Mouse (Mus musculus) frontal cortex, postnatal 25 days (tissue): Measurements from ENCODE around the gene Mapk10.

Experiments used
- DNase-seq, 2 experiments: peaks; one replicate each; pipeline ENCODE4 v3.0.0; 2022; ENCODE audit warnings: low spot score in 2 of 2

Gene Mapk10

DNA sequence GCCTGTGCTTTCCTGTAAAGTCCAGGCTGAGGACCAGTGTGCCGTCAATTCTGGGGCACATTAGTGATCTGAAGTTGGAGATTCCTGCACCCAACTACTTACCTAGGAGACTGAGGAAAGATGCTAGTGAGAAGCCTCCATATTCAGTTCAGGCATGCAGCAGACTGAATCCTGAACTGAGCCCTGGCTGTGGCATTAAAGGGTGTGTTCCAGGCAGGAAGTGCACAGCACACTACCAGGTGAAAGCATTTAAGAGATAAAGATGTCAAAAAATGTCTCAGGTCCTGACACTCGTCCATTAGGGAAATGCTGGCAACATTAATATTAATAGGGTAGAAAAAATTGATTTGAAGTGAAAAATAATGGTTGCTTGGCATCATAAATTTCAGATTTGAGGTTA lies 44.4 kb downstream of the Mapk10 start:
- DNase-seq = no peak

DNA sequence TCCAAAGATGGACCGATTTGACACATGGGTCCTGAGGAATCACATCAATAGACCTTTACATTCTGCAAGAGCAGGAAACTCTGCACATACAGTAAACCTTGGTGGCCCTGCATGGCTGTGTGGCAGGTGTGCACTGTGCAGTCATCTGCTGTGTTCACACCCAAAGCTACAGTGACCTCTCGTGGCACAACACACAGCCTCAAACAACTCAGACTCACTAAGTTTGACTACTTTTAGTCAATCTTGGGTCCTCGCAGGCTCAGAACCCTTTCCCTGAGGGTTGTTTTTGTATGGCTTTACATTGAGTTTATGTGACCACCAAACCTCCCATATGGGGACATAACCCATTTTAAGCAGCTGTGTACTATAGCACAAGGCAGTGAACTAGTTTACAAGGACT lies 47.1 kb downstream of the Mapk10 start:
- DNase-seq = no peak

DNA sequence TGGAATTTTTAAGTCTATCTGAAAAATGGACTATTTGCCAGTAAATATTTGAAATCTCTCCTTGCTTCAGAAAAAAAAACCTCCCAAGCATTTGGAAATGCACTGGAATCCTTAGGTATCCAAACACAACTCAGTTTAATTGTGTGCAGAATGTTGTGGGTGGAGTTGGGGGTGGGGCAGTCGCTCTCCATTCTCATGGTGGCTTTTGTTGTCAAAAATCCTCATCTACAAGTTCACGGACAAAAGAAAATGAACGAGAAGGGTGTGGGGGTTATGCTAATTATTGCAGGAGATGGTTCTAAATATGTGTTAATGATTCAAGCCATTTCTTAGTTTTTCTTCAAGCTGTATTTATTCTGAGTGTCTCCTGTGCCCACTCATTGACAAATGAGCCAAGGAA lies 49.6 kb downstream of the Mapk10 start:
- no peak for DNase-seq

DNA sequence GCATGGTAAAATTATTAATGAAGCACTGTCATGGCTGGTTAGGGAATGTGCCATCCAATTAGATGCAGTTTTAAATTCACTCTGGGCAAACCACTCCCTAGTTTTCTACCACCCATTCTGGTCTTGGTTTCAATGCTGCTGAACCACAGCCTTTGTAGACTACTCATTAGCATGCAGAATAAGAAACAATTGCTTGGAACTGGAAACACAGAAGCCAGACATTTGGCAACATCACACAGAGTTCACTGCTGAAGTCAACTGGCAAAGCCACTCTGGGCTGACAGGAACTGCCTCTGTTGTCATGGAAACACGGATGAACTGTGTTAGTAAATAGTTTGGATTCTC lies 50.0 kb downstream of the Mapk10 start:
- DNase-seq = no peak

DNA sequence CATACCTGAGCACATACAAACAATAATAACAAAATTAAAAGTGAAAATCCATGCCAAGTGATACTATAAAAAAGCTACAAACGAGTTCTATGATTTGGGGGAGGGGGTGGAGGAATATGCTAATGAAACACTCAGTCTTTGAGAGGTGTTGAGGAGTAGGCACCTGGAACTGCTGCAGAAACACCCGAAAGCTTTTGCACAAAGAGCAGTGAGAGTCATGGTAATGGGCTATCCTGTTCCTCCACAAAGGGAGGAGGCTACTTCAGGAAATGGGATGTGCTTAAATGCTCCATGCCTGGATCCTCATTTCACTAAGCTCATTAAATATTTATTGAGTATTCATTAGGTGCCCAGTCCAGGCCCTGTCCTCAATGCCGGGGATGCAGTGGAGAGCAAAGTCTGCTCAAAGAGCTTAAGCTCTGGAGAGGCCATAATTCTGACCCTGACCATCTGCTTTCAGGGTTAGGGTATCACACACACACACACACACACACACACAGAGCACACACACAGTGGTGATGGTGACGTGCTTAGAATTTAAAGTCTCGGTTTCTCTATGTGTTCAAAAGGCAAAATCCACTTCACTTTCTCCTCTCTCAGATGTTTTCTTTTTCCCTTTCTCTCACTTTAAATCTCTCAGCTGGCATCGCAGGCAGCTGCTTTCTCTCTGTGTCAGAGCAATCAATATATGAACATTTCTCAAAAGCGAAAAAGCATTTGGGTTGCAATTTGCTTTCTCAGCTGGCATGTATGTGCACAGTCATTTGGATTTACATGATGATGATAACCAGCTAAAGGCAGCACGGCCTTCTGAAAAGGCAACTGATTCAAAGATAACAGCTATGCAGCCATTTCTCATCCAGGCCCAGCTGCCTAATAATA lies 50.6 kb downstream of the Mapk10 start:
- DNase-seq = no peak

DNA sequence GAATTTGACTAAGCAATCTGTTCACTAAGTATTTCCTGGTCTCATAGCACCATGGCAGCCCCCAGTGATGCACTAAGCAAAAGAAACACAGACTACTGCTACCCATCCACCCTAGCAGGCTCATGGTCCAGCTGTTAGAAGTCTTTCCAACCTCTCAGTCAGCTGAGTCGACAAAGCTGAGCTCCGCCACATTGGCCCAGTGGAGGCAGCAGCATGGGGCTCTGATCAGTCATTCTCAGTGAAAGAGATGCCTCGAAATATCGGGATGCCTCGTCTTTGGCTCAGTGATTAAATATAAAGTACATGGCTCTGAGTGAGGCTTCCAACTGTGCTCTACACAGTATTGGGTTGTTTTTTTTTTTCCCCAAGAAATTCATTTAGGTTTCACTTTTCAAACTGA lies 70.2 kb downstream of the Mapk10 start:
- DNase-seq = no peak

DNA sequence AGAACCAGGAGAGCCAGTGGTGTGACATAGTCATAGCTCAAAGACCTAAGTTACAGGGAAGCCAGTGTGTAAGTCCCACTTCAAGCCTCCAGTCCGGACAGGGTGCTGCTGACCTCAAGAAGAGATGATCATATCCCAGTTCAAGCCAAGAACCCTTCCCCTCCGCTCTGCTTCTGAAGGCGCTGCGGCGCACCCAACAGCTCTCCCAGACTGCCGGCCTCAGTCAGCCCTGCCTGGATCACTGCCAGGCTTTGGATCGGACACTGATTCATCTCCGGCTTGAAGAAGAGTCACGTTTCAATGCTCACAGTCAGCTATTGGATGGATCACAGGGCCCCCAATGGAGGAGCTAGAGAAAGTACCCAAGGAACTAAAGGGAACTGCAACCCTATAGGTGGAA lies 76.3 kb downstream of the Mapk10 start:
- DNase-seq = peak in 1 of 2 experiments; percentile 15

DNA sequence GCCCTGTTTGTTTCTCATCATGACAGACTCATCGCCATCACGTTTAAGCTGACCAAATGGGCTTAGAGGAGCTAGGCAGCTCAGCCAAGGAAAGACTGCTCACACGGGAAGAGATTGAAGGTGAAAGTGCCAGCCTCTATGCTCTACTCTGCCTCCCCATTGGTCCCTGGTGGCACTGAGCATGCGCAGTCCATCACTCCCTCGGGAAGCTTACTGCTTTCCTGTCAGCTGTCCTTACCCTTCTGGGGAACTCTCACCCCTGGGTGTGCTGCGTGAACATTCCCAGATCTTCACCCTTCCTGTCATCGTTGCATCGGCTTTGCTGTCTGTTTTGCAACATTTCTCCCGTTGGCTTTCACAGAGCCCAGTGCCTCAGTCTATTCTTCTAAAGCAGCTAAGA lies 77.5 kb downstream of the Mapk10 start:
- peak in 1 of 2 experiments; percentile 3 for DNase-seq

DNA sequence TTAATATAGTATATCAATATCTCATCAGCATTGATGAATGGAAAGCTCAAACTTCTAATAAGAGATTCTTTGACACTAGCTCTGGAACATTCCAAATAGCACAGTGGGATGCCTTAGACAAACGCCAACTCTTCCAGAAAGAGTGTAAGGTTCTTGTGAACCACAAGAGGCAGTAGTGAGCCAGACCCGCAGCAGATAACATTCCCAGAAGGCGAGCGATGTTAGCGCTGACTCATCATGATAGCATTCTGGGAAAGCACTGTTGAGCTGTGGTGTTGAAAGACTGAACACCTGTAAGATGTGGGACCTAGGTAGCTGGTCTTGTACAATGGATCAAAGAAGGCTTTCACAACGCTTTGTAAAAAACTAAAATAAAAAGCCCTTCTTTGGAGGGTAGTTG lies 78.3 kb downstream of the Mapk10 start:
- peak in 1 of 2 experiments; percentile 11 for DNase-seq

DNA sequence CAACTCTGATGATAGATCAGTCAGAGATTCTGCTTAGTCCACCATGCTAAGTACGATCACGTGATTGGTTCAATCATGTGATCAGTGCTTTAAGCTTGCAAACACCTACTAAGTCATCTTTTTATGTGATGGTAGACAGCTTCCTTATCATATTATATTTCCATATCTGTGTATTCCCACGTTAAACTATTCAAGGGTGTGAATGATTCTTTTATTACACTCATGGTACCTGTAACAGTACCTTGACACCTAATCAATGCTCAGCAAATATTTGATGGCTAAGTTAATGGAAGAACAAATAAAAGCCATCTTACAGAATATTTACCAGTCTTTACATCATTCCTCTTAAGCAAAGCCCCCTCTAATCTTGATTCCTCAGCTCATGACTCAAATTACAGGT lies 91.5 kb downstream of the Mapk10 start:
- no peak for DNase-seq

DNA sequence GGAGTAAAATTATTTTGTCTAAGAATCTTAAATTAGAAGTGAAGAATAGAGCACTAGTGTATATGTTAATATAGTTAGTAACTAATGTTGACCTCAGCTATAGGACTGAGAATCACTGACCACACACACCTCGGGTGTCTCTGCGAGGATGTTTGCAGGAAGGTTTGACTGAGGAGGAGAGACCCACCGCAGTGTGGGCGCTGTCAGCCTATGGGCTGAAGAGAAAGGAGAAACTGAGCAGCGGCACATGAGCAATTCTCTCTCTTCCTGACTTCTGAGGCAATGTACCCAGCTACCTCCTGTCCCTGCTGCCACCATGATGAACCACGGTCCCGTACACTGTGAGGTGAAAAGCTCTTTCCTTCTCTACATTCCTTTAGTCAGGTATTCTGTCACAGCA lies 95.6 kb downstream of the Mapk10 start:
- DNase-seq = no peak

DNA sequence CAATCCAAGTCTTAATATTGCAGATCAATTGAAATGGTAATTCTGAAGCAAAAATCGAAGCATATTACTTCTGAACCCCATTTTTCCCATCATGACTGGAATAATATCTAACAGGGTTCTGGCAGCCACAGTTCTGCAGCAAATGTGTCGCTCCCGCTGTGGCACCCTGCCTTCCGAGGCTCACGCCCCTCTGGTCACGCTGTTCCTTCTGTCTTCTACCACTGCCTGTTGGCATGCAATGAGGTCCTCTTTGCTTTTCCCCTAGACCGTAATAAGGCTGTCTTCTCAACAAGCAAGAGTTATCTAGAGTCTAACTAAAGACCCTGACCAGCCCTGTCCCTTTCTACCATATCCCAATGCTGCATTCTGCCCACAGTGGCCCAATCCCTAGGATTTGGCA lies 98.7 kb downstream of the Mapk10 start:
- DNase-seq = no peak

DNA sequence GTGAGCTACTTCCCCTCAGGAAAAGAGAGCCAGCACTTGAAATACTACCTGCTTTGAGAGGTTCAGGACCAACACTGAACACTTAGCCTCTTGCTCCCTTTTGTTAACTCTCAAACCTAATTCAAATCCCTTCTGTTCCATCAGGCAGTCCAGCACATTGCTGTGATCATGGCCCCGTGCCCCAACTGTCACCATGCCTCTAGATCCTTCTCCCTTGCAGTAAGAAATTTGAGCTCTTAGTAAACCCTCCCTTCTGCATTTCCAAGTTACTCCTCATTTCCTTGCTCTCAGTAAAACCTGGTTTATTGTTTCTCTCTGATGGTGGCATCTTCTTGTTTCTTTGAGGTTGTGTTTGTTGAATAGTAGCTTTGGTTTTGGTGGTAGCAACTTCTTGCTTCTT lies 101.7 kb downstream of the Mapk10 start:
- DNase-seq = no peak

DNA sequence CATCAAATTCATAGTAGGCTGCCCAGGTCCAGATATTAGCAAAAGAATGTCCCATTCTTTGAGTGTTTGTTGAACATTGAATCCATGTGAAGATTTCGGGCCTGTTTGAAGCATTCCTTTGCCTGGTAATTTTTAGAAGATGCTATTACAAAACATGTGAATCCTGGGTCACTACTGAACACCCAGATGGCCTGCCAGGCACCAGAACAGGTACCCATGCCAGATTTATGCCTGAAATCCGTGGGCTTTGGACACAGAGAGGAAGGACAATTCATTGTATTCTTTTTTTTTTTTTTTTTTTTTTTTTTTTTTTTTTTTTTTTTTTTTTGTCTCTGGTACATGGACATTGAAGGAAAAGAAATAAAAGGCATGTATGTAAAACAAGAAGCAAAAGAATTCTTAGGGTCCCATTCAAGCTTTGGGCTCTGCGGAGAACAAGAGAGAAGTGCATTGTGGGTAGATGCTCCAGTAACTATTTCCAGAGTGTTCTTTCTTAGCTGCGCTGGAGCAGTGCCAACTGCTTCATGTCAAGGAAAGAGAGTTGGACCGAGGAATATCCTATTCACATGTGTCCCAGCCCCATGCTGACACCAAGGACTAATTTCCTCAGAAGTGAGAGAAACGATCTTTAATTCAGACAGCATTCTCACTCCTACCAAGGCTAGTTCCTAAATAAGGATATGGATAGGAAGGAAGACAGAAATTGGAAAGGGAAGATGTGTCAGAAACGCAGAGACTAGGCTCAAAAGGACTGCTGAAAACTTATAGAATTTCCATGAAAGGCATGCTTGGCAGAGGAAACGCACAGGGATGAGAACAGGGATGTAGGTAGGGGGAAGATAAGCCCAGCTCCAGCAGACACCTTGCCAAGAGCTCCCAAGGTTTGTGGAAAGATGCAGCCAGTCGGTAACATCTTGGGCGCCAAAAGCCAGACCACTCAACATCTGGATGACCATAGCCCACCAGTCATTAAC lies 105.4 kb downstream of the Mapk10 start:
- no peak for DNase-seq

DNA sequence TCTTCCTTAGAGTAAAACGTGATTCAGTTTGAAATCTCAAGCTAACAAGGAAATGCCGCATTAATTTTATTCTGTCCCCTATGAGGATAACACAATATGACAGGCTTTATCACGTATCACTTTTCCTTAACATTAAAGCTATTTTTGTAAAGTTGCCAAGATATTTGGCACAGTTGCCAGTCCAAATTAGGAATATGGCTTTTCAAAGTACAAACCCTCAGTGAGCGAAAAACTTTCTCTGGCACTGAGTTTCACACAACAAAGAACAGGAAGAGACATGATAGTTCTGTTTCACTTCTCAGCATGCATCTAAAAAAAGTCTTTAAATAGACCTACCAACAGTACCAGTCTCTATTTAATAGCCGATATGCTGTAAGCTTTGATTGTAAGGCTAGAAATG lies 107.1 kb downstream of the Mapk10 start:
- DNase-seq = no peak

DNA sequence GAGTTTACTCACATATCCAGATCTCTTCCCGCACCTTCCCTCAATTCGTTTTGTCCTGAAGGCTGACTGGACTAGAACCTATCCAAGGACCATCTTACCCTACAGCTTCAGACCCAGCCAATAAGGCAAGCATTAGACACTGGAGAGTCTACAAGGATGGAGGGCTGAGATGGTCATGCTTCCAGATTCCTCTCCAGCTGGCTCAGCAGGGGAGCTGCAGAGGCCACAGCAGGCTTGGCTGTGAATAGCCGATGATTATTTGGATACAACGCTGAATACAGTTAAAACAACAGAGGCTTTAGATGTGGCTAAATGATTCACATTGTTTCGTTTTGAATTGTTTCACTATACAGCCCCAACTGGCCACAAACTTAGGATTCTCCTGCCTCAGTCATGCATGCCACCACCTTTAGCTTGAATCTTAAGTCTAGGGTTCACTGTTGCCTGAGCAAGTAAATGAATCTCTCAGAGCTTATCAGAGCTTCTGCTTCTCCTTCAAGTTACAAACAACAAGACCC lies 108.2 kb downstream of the Mapk10 start:
- DNase-seq = no peak

DNA sequence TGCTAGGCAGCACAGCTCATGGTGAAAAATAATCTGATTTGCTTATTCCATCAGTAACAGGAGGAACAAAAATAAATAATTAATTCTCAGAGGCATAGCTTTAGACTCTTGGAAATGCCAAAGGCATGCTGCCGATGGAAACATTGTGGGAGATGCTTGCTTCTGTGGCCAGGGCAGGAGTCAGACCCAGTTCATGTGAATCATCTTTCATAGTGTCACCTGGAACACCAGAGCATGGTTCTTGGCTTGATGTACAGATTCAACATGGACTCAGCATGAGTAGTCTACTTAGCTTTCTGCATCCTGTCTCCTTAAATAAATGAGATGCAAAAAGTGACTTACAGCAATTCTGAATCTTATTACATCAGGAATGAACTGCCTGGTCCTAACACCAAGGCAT lies 109.0 kb downstream of the Mapk10 start:
- DNase-seq = no peak

DNA sequence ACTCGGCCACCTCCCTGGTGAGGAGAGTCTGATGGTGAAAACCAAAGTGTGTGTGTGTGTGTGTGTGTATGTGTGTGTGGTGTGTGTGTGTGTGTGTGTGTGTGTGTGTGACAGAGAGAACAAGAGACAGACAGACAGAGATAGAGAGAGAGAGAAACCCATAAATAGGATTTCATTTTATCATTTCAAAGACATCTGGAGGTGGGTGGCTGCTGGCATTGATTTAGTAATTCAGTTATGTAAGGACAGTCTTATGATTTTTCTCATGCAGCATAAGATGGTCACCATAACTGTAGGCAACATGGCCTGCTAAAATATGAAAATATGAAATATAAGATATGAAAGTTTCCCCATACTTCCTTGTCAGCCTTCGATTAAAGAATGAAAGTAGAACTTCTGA lies 117.0 kb downstream of the Mapk10 start:
- no peak for DNase-seq

DNA sequence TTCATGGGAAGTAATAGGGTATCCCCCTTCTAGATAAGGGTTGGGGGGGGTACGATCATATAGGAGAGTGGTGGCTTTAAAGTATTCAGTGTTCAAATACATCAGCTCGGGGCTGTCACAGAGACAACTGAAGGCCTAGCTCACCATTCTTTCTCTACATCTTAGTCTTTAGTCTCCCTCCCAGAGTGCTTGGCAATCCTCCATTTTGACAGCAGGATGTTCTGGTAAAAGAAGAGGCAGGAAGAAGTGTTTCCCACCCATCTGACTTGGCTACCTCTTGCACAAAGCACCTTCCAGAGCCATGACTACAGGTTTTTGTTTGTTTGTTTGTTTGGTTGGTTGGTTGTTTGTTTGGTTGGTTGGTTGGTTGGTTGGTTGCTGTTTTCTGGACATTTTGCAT lies 125.3 kb downstream of the Mapk10 start:
- no peak for DNase-seq

DNA sequence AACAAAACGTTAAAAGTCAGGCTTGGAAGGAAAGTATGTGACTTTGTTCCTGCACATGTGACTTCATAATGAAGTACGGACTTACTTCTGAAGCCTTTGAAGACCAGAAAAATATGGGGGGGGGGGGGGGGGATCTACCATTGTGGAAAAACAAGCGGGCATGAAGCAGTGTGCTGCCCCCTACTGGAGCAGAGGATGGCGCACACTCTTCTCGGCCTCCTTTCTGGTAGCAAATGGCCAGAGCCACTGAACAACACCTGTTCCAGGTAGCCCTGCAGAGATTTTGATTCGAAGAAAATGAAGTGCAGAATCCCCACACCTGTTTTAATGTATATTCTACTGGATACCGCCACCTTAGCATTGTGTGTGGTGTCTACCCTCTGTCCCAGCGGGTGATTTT lies 135.7 kb downstream of the Mapk10 start:
- no peak for DNase-seq

DNA sequence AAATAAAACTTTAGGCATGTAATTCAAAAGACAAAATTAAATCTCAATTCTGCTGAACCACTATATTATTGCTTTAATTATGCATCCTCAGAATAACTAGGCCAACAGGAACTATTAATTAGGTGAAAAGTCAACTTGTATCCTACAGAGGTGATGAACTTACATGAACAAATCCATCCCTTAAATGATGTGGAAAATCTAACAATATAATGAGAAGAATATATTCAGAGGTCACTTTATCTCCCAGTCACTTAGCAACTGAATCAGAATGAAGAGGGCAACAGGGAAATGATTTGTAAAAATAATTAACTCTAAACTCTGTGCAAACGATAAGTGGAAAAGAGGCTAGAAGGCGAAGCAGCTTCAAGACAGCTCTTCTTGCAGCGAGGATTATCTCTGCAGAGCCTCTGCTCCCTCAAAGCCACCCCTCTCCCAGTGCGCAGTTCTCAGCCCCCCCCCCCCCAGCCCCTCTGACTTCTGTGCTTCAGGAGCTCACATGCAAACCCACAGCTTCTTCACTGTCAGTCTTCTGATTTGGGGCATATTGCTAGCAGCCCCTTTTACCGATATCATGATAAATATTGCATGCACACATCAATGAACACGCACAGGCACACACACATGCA lies 138.8 kb downstream of the Mapk10 start:
- DNase-seq = no peak

DNA sequence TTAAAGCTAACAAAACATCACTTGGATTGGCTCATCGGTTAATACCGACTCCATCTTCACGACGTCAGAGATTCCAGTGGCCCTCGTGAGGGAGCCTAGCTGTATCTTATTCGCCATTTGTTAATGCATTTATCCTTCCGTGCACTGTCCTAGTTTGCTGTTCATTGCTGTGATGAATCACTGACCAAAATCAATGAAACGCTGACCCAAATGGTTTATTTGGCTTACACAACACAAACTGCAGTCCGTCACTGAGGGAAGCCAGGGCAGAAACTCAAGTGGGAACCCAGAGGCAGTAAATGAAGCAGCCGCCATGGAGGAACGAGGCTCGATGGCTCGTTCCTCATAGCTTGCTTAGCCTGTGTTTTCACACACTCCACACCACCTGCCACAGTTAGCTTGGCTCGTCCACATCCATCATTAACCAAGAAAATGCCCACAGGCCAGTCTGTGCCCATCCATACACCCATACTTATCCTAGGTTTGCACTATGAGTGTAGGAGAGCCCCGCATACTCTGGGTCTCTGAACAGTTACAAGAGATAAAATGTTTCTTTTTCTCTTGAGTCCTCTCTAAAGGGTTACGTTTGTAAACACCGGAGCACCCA lies 140.0 kb downstream of the Mapk10 start:
- no peak for DNase-seq
